Mouse (Mus musculus) forebrain, embryonic 13.5 days (tissue): ENCODE results near the gene Kctd14. TPM values are rescaled to one million over a fixed set of nuclear protein-coding genes. Genes with fewer than 3 reads are reported as not detected.
"Not testable (repeated sequence)": the region's sequence is repeated elsewhere in the genome, so short reads cannot be mapped to it uniquely, and the experiment has no call there.

Source experiments
- ATAC-seq: fragments of 200-750 bp; cut with Nextera tagmentation; 2 replicates; pipeline ENCODE4 v1.8.0; 2017
- H3K27ac ChIP-seq: fragments of 300-500 bp; sonication (generic); 2 replicates; pipeline ENCODE4 v1.5.1; 2015; ENCODE audit warnings: inconsistent platforms, mild to moderate bottlenecking, moderate library complexity
- H3K27me3 ChIP-seq: fragments of 300-500 bp; sonication (generic); 2 replicates; pipeline ENCODE4 v1.6.1; 2015; ENCODE audit warnings: mild to moderate bottlenecking, inconsistent platforms
- H3K36me3 ChIP-seq: fragments of 300-500 bp; sonication (generic); 2 replicates; pipeline ENCODE4 v1.6.1; 2015; ENCODE audit warnings: mild to moderate bottlenecking, inconsistent platforms; ENCODE audit not compliant: poor library complexity, severe bottlenecking
- H3K4me1 ChIP-seq: fragments of 300-500 bp; sonication (generic); 2 replicates; pipeline ENCODE4 v1.6.1; 2015; ENCODE audit warnings: inconsistent platforms
- H3K4me2 ChIP-seq: fragments of 300-500 bp; sonication (generic); 2 replicates; pipeline ENCODE4 v1.6.1; 2015; ENCODE audit warnings: inconsistent platforms, mild to moderate bottlenecking, moderate library complexity
- H3K4me3 ChIP-seq: fragments of 300-500 bp; sonication (generic); 2 replicates; pipeline ENCODE4 v1.5.1; 2015; ENCODE audit warnings: mild to moderate bottlenecking, inconsistent platforms
- H3K9ac ChIP-seq: fragments of 300-500 bp; sonication (generic); 2 replicates; pipeline ENCODE4 v1.6.1; 2015; ENCODE audit warnings: mild to moderate bottlenecking, inconsistent platforms
- H3K9me3 ChIP-seq: fragments of 300-500 bp; sonication (generic); replicated peaks from 2 replicates; pipeline ENCODE4 v1.6.1; 2016; ENCODE audit warnings: inconsistent platforms
- WGBS: fragments of 180-500 bp; shearing (Covaris S2); methylation state at CpG from one replicate; pipeline ENCODE4 v1.1.7; 2015; 5-methylcytosine and 5-hydroxymethylcytosine counted together
- polyA plus RNA-seq: library from polyadenylated mRNA; unstranded; fragments of >200 nt; fragmentation: Nextera tagmentation; extraction: Ambion mirVana; gene quantifications from 2 replicates; pipeline ENCODE4 v1.2.1, GENCODE M21; 2015

The Kctd14 gene
- 2.4 and 3.3 TPM in 2 replicates for polyA plus RNA-seq

DNA sequence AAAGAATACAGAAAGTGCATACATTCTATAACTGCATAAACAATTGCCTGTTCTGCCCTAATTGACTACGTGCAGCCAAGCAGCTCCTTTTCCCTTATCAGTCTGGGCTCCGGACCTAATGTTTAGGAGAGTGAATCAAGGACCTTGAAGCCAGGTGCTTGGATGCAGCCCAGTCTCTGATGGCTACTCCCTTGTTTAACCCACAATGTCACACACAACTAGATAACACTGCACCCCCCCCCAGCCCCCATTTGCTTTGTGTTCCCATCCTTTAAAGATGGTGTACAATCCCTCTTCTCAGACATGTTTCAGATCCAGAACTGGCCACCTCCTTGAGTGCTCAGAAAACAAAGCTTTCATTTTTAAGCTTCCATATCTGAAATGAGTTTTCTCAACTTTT is at the start of gene Kctd14:
Gene Kctd14 (plus strand): TSS at position 301 of the 400 bp plus-strand sequence.
- H3K4me3 ChIP-seq, H3K9me3 ChIP-seq, ATAC-seq, H3K9ac ChIP-seq, H3K27ac ChIP-seq, H3K4me2 ChIP-seq, H3K36me3 ChIP-seq, H3K27me3 ChIP-seq: not testable (repeated sequence)
- peaks cover 30% of the 10 kb centered on the region for H3K4me1 ChIP-seq
- 78% methylated on average over 2 of the region's 2 CpGs for WGBS

DNA sequence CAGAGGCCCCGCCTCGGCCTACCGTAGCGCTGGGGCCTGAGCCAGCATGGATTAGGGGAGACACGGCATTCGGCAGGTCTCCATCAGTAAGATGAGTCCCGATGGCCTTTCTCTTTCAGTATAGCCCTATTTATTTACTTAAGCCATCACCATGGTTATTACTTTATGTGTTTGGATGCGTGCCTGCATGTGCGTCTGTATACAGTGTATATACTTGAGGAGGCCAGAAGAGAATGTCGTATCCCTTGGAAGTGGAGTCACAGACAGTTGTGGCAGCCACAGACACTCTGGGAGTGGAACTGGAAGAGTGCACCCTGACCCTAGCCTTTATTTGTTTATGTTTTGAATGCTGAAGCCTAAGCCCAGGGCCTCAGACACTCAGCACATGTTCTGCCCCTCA is 44.0 kb upstream of the Kctd14 start:
- no peaks in the 10 kb centered on the region; the same call in 1 of the 2 replicates for H3K9me3 ChIP-seq
- H3K27me3 ChIP-seq = no peaks in the 10 kb centered on the region
- H3K36me3 ChIP-seq = peaks cover 65% of the 10 kb centered on the region
- ATAC-seq = no peak
- no peak overlapping the region for H3K4me2 ChIP-seq
- no peak overlapping the region for H3K9ac ChIP-seq
- WGBS = 88% methylated on average over 10 of the region's 10 CpGs
- H3K27ac ChIP-seq = no peak overlapping the region
- peaks cover 7% of the 10 kb centered on the region; the same call in 1 of the 2 replicates for H3K4me1 ChIP-seq
- H3K4me3 ChIP-seq = no peak overlapping the region

DNA sequence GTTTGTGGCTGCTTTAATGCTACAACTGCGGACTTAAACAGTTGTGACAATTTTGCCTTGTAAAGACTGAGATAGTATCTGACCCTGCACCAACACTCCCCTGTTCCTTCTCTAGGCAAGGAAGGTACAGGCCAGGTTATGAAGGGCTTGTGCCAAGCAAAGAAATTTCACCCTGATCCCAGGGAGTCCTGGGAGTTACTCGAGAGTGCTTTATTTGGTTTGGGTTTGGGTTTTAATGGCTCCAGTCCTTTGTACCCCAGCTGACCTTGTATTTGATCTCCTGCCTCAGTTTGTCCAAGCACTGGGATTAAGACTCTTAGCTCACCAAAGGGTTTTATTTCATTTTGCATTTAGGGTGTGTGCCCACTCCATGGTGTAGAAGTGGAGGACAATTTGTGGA is 40.0 kb upstream of the Kctd14 start:
- Histone ChIP-seq H3K4me3 (no peak overlapping the region), H3K4me2 (no peak overlapping the region), H3K9me3 (no peaks in the 10 kb centered on the region; the same call in 1 of the 2 replicates), H3K36me3 (peaks cover 60% of the 10 kb centered on the region), H3K27me3 (no peaks in the 10 kb centered on the region), H3K27ac (no peak overlapping the region), H3K4me1 (no peaks in the 10 kb centered on the region), H3K9ac (no peak overlapping the region)
- ATAC-seq = no peak
- 87% methylated on average over 2 of the region's 2 CpGs for WGBS

DNA sequence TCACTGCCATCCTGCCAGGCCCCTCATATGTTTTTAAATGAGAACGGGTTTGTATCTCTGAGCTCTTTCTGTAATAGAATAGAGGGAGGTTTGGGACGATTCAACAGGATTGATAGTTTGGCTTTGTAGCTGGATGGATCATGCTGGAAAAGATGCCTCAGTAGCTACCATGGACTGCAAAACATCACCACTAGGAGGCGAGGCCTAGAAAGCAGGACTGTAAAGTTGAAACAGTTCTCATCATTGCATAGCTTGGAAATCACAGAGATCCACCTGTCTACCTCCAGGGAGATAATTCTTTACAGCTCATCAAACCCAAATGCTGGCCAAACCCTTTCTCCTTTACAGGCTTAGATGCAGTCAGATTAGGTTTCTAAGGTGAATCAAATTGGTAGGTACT is 39.5 kb upstream of the Kctd14 start:
- Histone ChIP-seq H3K27me3 (no peaks in the 10 kb centered on the region), H3K4me1 (no peaks in the 10 kb centered on the region), H3K9me3 (no peaks in the 10 kb centered on the region; the same call in 1 of the 2 replicates), H3K27ac (no peak overlapping the region), H3K4me2 (no peak overlapping the region), H3K4me3 (no peak overlapping the region), H3K9ac (no peak overlapping the region), H3K36me3 (peaks cover 60% of the 10 kb centered on the region)
- 80% methylated on average over 3 of the region's 3 CpGs for WGBS
- no peak for ATAC-seq

DNA sequence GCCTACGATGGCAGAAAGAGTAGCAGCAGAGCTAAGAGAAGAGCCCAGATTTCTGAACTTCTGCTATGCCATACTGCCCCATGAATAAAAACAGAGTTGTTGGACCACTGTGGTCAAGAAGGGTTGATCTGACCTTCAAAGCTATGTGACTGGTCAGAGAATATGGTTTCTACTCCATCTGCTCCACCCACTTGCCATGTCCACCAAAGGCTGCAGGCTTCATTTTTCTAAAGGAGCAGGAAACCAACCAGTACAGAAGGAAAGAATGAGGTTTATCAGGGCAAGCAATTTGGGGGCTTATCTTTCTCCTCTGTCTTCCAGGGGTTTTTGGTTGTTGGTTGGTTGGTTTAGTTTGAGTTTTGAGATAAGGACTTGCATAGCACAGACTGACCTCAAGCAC is 37.1 kb upstream of the Kctd14 start:
- no peak overlapping the region for H3K27ac ChIP-seq
- no peak overlapping the region for H3K4me3 ChIP-seq
- no peak overlapping the region for H3K9ac ChIP-seq
- ATAC-seq = no peak
- peaks cover 9% of the 10 kb centered on the region for H3K4me1 ChIP-seq
- no peaks in the 10 kb centered on the region; the same call in 1 of the 2 replicates for H3K9me3 ChIP-seq
- no peak overlapping the region for H3K4me2 ChIP-seq
- H3K36me3 ChIP-seq = peaks cover 41% of the 10 kb centered on the region
- no peaks in the 10 kb centered on the region for H3K27me3 ChIP-seq
- 97% methylated on average over 1 of the region's 1 CpGs for WGBS

DNA sequence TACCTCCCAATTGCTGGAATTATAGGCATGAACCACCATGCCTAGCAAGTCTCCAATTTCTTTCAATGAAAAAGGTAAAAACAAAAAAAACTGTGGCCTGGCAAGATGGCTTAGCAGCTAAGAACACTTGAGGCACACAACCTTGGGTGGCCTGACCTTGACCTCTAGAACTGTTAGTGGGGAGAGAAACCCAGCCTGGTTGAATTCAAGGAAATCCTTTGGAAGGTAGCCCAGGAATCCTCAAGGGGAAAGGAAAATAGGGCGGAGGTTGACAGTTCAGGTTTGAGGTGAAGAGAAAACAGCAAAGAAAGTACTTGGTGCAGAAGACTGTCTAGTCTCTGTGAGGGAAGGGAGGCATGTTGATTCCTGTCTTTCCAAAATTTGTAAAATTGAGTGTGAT is 36.7 kb upstream of the Kctd14 start:
- H3K27ac ChIP-seq = no peak overlapping the region

DNA sequence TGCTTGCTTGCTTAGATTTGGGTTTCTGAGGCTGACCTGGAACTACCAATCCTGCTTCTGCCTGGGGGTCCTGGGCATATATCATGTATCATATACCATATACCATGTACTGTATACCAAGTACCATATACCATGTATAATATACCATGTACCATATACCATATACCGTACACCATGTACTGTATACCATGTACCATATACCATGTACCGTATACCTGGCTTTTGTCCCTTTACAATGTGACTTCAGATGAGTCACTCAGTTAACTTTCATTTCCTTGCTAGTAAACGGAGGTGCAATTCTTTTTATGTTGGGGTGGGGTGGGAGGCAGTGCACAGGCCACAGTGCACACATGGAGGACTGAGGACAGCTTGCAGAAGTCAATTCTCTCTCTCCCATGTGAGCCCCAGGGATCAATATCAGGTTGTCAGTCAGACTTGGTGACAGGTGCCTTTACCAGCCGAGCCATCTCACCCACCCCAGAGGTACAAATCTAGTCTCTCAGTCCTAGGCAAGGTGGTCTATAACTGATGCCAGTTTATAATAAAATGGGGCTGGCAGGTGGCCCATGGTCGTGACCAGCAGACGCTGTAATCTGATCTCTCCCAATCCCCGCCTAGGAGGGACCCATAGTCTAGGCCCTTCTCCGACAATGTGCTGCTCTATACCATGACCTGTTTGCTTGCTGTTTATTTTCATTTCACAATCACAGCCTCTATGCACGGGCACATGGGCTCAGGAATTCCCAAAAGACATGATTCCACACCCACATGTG is 36.0 kb upstream of the Kctd14 start:
- peaks cover 9% of the 10 kb centered on the region for H3K4me1 ChIP-seq
- H3K9me3 ChIP-seq = no peaks in the 10 kb centered on the region; the same call in 1 of the 2 replicates
- no peak overlapping the region for H3K4me2 ChIP-seq
- H3K27ac ChIP-seq = no peak overlapping the region
- H3K4me3 ChIP-seq = no peak overlapping the region
- 62% methylated on average over 9 of the region's 9 CpGs for WGBS
- H3K9ac ChIP-seq = no peak overlapping the region
- no peak for ATAC-seq
- H3K36me3 ChIP-seq = peaks cover 30% of the 10 kb centered on the region
- H3K27me3 ChIP-seq = no peaks in the 10 kb centered on the region

More for the DNA sequence above, 36.7 kb upstream of the Kctd14 start:
- WGBS = 89% methylated on average over 1 of the region's 1 CpGs
- no peaks in the 10 kb centered on the region; the same call in 1 of the 2 replicates for H3K9me3 ChIP-seq
- H3K4me3 ChIP-seq = no peak overlapping the region
- peaks cover 9% of the 10 kb centered on the region for H3K4me1 ChIP-seq
- H3K9ac ChIP-seq = no peak overlapping the region
- no peak for ATAC-seq
- no peak overlapping the region for H3K4me2 ChIP-seq
- peaks cover 37% of the 10 kb centered on the region for H3K36me3 ChIP-seq
- no peaks in the 10 kb centered on the region for H3K27me3 ChIP-seq

DNA sequence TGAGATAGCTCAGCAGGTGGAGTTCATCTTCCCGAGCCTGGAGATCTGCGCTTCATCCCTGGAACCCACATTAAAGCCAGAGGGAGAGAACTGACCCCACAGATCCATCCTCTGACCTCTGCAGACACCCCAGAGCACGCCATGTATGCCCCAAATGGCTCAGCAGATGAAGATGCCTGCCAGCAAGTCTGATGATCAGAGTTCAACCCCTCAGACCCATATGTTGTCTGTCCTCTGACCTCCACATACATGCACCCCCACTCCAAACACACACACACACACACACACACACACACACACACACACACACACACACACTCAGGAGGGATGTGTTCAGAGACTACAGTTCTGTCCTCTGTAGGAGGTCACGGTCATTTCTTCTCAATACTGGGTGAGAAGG is 34.6 kb upstream of the Kctd14 start:
- peaks cover 16% of the 10 kb centered on the region for H3K36me3 ChIP-seq
- no peak overlapping the region for H3K9ac ChIP-seq
- no peaks in the 10 kb centered on the region for H3K9me3 ChIP-seq
- H3K27ac ChIP-seq = no peak overlapping the region
- H3K4me3 ChIP-seq = no peak overlapping the region
- peaks cover 9% of the 10 kb centered on the region for H3K4me1 ChIP-seq
- no peak for ATAC-seq
- no peak overlapping the region for H3K4me2 ChIP-seq
- 91% methylated on average over 4 of the region's 4 CpGs for WGBS
- no peaks in the 10 kb centered on the region for H3K27me3 ChIP-seq

DNA sequence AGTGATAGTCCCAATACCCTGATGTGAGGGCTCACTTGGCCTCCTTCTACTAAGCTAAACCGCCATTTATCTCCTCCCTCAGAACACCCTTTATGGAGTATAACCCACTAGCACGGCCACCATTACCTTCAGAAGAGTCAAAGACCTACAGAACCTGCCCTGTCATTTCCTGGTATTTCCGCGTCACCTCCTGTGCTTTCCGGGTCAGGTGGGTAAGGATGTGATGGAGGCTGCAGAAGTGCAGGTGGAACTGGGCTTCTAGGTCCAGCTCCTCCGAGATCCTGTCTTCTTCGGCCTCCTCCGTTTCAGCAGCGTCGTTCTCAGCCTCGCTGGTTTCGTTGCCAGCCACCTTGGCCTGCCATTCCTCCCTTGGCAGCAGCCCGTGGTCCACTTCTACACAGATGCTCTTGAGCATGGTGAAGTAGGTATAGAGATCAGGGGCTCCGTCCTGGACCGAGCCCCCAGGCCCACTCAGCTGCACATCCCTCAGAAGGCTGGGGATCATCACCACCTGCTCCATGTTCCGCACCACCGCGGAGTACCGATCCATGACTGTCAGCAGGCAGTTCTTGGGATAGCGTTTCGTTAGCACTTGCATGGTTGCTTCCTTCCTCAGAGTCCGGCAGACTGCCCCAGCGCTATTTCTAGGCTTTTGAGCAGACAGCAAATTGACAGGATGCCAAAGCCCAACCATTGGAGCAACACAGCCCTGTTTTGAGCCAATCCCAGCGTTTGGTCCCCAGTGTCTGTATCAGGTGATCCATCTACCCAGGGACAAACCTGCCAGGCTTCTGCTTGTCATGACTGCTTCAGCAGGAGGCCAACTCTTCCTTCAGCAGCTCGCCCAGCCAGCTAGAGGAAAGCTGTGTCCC is 34.0 kb upstream of the Kctd14 start, which contains the start of gene Thrsp:
Gene Thrsp (minus strand): TSS at position 825 of the 872 bp plus-strand sequence.
- Histone ChIP-seq H3K9me3 (no peaks in the 10 kb centered on the region), H3K4me1 (peaks cover 9% of the 10 kb centered on the region), H3K27me3 (no peaks in the 10 kb centered on the region), H3K4me3 (no peak within 1 kb of the TSS), H3K4me2 (no peak within 1 kb of the TSS), H3K27ac (no peak within 1 kb of the TSS; the same call in 1 of the 2 replicates), H3K9ac (no peak within 1 kb of the TSS), H3K36me3 (peaks cover 11% of the 10 kb centered on the region)
- ATAC-seq = peak; percentile 53
- WGBS = 80% methylated on average over 25 of the region's 25 CpGs

DNA sequence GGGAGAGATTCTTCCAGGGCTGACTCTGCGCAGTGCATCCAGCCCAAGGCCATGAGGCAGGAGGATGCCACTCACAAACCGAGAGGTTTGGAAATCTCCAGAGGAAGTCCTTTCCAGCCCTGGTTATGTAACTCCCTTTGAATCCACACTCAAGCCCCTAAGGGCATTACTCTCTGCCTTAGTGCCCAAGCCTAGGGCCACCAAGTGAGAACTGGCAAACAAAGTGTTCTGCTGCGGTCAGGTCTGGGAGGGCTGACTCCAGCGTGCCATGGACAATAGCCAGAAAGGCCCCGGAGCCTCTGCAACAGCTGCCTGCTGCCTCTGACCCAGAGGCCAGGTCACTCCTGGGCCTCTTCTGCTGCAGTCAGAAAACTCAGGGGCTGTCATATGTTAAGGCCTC is 32.4 kb upstream of the Kctd14 start:
- H3K4me1 ChIP-seq = peaks cover 9% of the 10 kb centered on the region
- ATAC-seq = no peak
- no peak overlapping the region for H3K4me2 ChIP-seq
- H3K27ac ChIP-seq = no peak overlapping the region
- 80% methylated on average over 5 of the region's 5 CpGs for WGBS
- no peaks in the 10 kb centered on the region for H3K36me3 ChIP-seq
- H3K4me3 ChIP-seq = no peak overlapping the region
- H3K27me3 ChIP-seq = no peaks in the 10 kb centered on the region
- H3K9me3 ChIP-seq = no peaks in the 10 kb centered on the region
- H3K9ac ChIP-seq = no peak overlapping the region

DNA sequence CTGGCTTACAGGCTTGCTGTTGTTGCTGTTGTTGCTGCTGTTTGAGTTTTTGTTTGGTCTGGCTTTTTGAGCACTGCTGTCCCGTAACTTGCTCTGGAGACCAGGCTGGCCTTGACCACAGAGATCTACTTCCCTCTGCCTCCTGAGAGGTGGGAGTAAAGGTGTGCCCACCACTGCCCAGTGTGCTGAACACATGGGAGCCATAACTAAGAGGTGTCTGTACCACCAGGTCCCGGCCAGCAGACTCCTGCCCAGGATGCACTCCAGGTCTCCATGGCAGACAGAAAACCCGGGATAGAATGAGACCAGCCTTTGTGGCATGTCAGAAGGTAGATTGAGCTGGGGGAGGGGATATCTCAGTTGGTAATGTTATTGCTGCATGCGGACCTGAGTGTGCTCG is 32.0 kb upstream of the Kctd14 start:
- H3K4me3 ChIP-seq = no peak overlapping the region
- no peaks in the 10 kb centered on the region for H3K9me3 ChIP-seq
- H3K4me1 ChIP-seq = peaks cover 9% of the 10 kb centered on the region
- H3K9ac ChIP-seq = no peak overlapping the region
- H3K27me3 ChIP-seq = no peaks in the 10 kb centered on the region
- no peaks in the 10 kb centered on the region for H3K36me3 ChIP-seq
- no peak overlapping the region for H3K27ac ChIP-seq
- WGBS = 81% methylated on average over 5 of the region's 5 CpGs
- no peak for ATAC-seq
- H3K4me2 ChIP-seq = no peak overlapping the region

DNA sequence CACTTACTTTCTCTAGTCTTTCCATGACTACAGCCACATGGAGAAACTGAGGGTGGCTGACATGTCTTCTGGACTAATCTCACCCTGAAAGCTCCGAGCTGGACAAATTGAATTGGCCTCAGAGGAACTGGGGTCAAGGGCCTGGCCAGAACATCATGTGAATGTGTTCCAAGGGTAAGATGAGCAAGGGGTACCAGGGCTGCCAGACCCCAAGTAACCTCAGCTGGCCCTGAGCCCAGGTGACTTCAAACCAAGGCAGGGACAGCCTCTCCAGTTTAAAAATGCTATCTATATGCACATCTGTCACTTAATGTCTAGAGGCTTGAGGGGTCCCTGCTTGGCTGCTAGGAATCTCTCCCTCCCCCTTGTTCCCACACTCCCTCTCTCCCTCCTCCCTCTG is 30.7 kb upstream of the Kctd14 start:
- H3K4me3 ChIP-seq = no peak overlapping the region
- 88% methylated on average over 1 of the region's 1 CpGs for WGBS
- H3K9me3 ChIP-seq = no peaks in the 10 kb centered on the region

More for the DNA sequence above, 30.7 kb upstream of the Kctd14 start:
- H3K4me1 ChIP-seq = peaks cover 14% of the 10 kb centered on the region
- no peaks in the 10 kb centered on the region for H3K27me3 ChIP-seq
- H3K36me3 ChIP-seq = no peaks in the 10 kb centered on the region
- no peak for ATAC-seq
- H3K27ac ChIP-seq = no peak overlapping the region
- H3K4me2 ChIP-seq = no peak overlapping the region
- H3K9ac ChIP-seq = no peak overlapping the region
